8 mouse cellular contexts compared by ENCODE assay signal in genomic region chr13:15462830-15463491, GRCm38 (mm10). TPM values are rescaled to one million over a fixed set of nuclear protein-coding genes. Genes with fewer than 3 reads are reported as not detected.
DNase-seq lines count a peak whose midpoint lies in the region; ATAC-seq and TF ChIP-seq lines count a peak whose summit lies in the region.

Gene Gli3, plus strand, starts transcription at chr13:15463235.

- WGBS in hindbrain, embryonic 13.5 days = 1% methylated on average over 30 of the region's 76 CpGs

- peak; percentile 60; the same call in 1 of the 2 replicates for ATAC-seq in cerebellum, adult (ENCODE audit: insufficient number of reproducible peaks, low FRiP score, low TSS enrichment)
- peak; percentile 93 for ATAC-seq in hindbrain, embryonic 13.5 days (ENCODE audit: low FRiP score)
- ATAC-seq in megakaryocyte progenitor cell, adult 5-6 weeks (replicated peaks; ENCODE audit: poor library complexity) = peak; percentile 63

- peak within 1 kb of the TSS; percentile 79 for H3K9ac ChIP-seq in hindbrain, embryonic 13.5 days

- intact Hi-C loops in gastrocnemius, adult 2 months (cut with DNase I) = no loop called here
- intact Hi-C loops in left cerebral cortex, postnatal 25 days (cut with DNase I) = loop anchor here (5.0 kb wide), 2 partner anchors 79 to 196 kb away; no protein-coding TSS in a partner anchor

- H3K36me3 ChIP-seq in hindbrain, embryonic 13.5 days = no peaks in the 10 kb centered on the region

- no peak for TF ChIP-seq CTCF in gastrocnemius, adult 2 months (IDR thresholded peaks at IDR 0.05)

- no peak for DNase-seq in cerebellum, adult 9-10 months
- peak; percentile 18 to 49 for DNase-seq in cerebellum, postnatal 25 days
- peak; percentile 82 for DNase-seq in gastrocnemius, adult 2 months
- DNase-seq in left cerebral cortex, postnatal 25 days (ENCODE audit: low spot score in 2 of 2) = peak; percentile 24 to 28
- DNase-seq in skeletal muscle tissue, adult 2 months (ENCODE audit: low read depth, low spot score) = peak; percentile 58

- H3K4me1 ChIP-seq in hindbrain, embryonic 13.5 days (replicated peaks) = peaks cover 28% of the 10 kb centered on the region

- H3K9me3 ChIP-seq in hindbrain, embryonic 13.5 days = no peaks in the 10 kb centered on the region

- peaks cover 48% of the 10 kb centered on the region for H3K27me3 ChIP-seq in hindbrain, embryonic 13.5 days

- H3K4me3 ChIP-seq in gastrocnemius, adult 2 months = peak within 1 kb of the TSS; percentile 88
- H3K4me3 ChIP-seq in hindbrain, embryonic 13.5 days = peak within 1 kb of the TSS; percentile 73

- H3K4me2 ChIP-seq in hindbrain, embryonic 13.5 days = peak within 1 kb of the TSS; percentile 94

- peak within 1 kb of the TSS; percentile 78 for H3K27ac ChIP-seq in gastrocnemius, adult 2 months
- H3K27ac ChIP-seq in hindbrain, embryonic 13.5 days = peak within 1 kb of the TSS; percentile 88

RNA-seq across cellular contexts. Expression of gene Gli3, which starts in this region (rescaled TPM):
- 1 to 10 TPM; 1.4 TPM for total RNA-seq in gastrocnemius, adult 2 months (2021)
- 7.4 and 7.9 TPM in 2 replicates for polyA plus RNA-seq in hindbrain, embryonic 13.5 days (2015; fragmentation: Nextera tagmentation; extraction: Ambion mirVana)
- 10 to 100 TPM in 1 of 2 experiments, 1 to 10 TPM in 1; 8.2 to 11.4 TPM for total RNA-seq in left cerebral cortex, postnatal 25 days (2021)
- 0.02 and 0.25 TPM in 2 replicates for total RNA-seq in megakaryocyte progenitor cell, adult 5-6 weeks (2015)
- total RNA-seq in megakaryocyte progenitor cell, adult 5-6 weeks (2017) = 0.14 and 0.71 TPM in 2 replicates

Comparison
In these comparisons a context has a peak if more than half of its experiments do, and no peak if none do; other contexts are left out.
1. Peak in ATAC-seq in megakaryocyte progenitor cell, adult 5-6 weeks; RNA of the gene not detected or under 1 TPM.